Mouse (Mus musculus) myocyte (in vitro differentiated cells): ENCODE data around the gene Dync1li1. TPM values are rescaled to one million over a fixed set of nuclear protein-coding genes. Genes with fewer than 3 reads are reported as not detected.
"Not testable (repeated sequence)": the region's sequence is repeated elsewhere in the genome, so short reads cannot be mapped to it uniquely, and the experiment has no call there.

Source experiments
- H3K27me3 ChIP-seq: one replicate; pipeline ENCODE4 v1.6.1; 2011; ENCODE audit not compliant: control insufficient read depth, insufficient read depth, insufficient read length
- H3K36me3 ChIP-seq: one replicate; pipeline ENCODE4 v1.6.1; 2011; ENCODE audit not compliant: control insufficient read depth, insufficient read depth
- H3K4me2 ChIP-seq: one replicate; pipeline ENCODE4 v1.6.1; 2011; ENCODE audit warnings: low read depth, control low read depth
- H3K4me3 ChIP-seq: one replicate; pipeline ENCODE4 v1.5.1; 2011; ENCODE audit warnings: mild to moderate bottlenecking, control low read depth, moderate library complexity
- H3K79me2 ChIP-seq: one replicate; pipeline ENCODE4 v1.6.1; 2011; ENCODE audit not compliant: control insufficient read depth, insufficient read depth
- H3ac ChIP-seq: one replicate; pipeline ENCODE4 v1.6.1; 2011; ENCODE audit not compliant: control insufficient read depth, insufficient read length
- CEBPB ChIP-seq: IDR thresholded peaks from 2 replicates; pipeline ENCODE4 v1.6.1; 2011; ENCODE audit warnings: mild to moderate bottlenecking, moderate library complexity; ENCODE audit not compliant: poor library complexity, insufficient read depth, severe bottlenecking
- E2F4 ChIP-seq: IDR thresholded peaks from one replicate; pipeline ENCODE4 v1.6.1; 2011; ENCODE audit warnings: mild to moderate bottlenecking, control low read depth, moderate library complexity; ENCODE audit not compliant: insufficient read depth
- MAX ChIP-seq: IDR thresholded peaks from one replicate; pipeline ENCODE4 v1.6.1; 2011; ENCODE audit warnings: low read depth, mild to moderate bottlenecking, control low read depth
- MYOD1 ChIP-seq, 3 experiments: IDR thresholded peaks; one replicate each; pipeline ENCODE4 v1.6.1; 2011; ENCODE audit warnings: control low read depth in 2 of 3, low read depth in 2 of 3, mild to moderate bottlenecking in 2 of 3, moderate library complexity in 1 of 3; ENCODE audit not compliant: insufficient read length in 2 of 3, control insufficient read depth in 1 of 3
- MYOG ChIP-seq, 3 experiments: IDR thresholded peaks; one replicate each; pipeline ENCODE4 v1.6.1; 2011; ENCODE audit warnings: control low read depth in 2 of 3, low read depth in 2 of 3, mild to moderate bottlenecking in 2 of 3; ENCODE audit not compliant: insufficient read length in 2 of 3, control insufficient read depth in 1 of 3, insufficient read depth in 1 of 3
- POLR2A ChIP-seq: IDR thresholded peaks from one replicate; pipeline ENCODE4 v1.6.1; 2011; ENCODE audit warnings: low read depth, mild to moderate bottlenecking, control low read depth, moderate library complexity; ENCODE audit not compliant: insufficient read length
- POLR2AphosphoS2 ChIP-seq: IDR thresholded peaks from one replicate; pipeline ENCODE4 v1.6.1; 2011; ENCODE audit warnings: low read depth, control low read depth; ENCODE audit not compliant: insufficient read length
- REST ChIP-seq: IDR thresholded peaks from one replicate; pipeline ENCODE4 v1.6.1; 2011; ENCODE audit warnings: mild to moderate bottlenecking, control low read depth, moderate library complexity; ENCODE audit not compliant: insufficient read depth, insufficient read length
- SRF ChIP-seq: IDR thresholded peaks from one replicate; pipeline ENCODE4 v1.6.1; 2011; ENCODE audit warnings: low read depth; ENCODE audit not compliant: control insufficient read depth, insufficient read length
- TCF12 ChIP-seq: IDR thresholded peaks from one replicate; pipeline ENCODE4 v1.6.1; 2011; ENCODE audit warnings: mild to moderate bottlenecking, control low read depth; ENCODE audit not compliant: poor library complexity, insufficient read depth, severe bottlenecking
- TCF3 ChIP-seq: IDR thresholded peaks from one replicate; pipeline ENCODE4 v1.6.1; 2011; ENCODE audit warnings: low read depth, control low read depth; ENCODE audit not compliant: insufficient read length
- USF1 ChIP-seq: IDR thresholded peaks from one replicate; pipeline ENCODE4 v1.6.1; 2011; ENCODE audit warnings: low read depth, mild to moderate bottlenecking, control low read depth, moderate library complexity
- polyA plus RNA-seq: library from polyadenylated mRNA; unstranded; fragments of >200 nt; fragmentation: generic; extraction: Trizol; gene quantifications from one replicate; pipeline ENCODE4 v1.2.1, GENCODE M21; 2012; ENCODE audit warnings: missing spikeins

Gene Dync1li1
- polyA plus RNA-seq, 1 experiment: 70.9 TPM

- no peak overlapping the region for H3K4me3 ChIP-seq
- TF ChIP-seq POLR2A (no peak), TCF12 (no peak), CEBPB (no peak), E2F4 (no peak), USF1 (no peak), MYOD1 (IDR thresholded peaks at IDR 0.05; ENCODE audit: control insufficient read depth in 1 of 3, insufficient read length in 2 of 3, low read depth in 2 of 3) (no peak), TCF3 (no peak), MYOG (IDR thresholded peaks at IDR 0.05; ENCODE audit: control insufficient read depth in 1 of 3, insufficient read depth in 1 of 3, insufficient read length in 2 of 3, low read depth in 2 of 3) (no peak)
- no peaks in the 10 kb centered on the region for H3K27me3 ChIP-seq
- peak overlapping the region; percentile 27 for H3K4me2 ChIP-seq
- H3ac ChIP-seq: no peak overlapping the region
- H3K36me3 ChIP-seq: no peaks in the 10 kb centered on the region
- H3K79me2 ChIP-seq: no peaks in the 10 kb centered on the region
Observed at GRCm38 (mm10) chr9:114647506-114648432, 40.8 kb upstream of the Dync1li1 start.

DNA sequence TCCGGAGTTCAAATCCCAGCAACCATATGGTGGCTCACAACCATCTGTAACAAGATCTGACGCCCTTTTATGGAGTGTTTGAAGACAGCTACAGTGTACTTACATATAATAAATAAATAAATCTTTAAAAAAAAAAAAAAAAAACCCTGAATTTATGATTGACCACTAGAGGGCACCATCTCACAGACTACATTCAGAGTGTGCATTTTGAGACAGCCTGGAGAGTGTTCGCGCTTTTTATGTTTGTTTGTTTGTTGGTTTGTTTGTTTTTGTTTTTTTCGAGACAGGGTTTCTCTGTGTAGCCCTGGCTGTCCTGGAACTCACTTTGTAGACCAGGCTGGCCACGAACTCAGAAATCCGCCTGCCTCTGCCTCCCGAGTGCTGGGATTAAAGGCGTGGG lies 40.1 kb upstream of the Dync1li1 start:
- not testable (repeated sequence) for H3K4me2 ChIP-seq, H3K79me2 ChIP-seq, H3K27me3 ChIP-seq, H3ac ChIP-seq, H3K36me3 ChIP-seq, H3K4me3 ChIP-seq

- Histone ChIP-seq H3K79me2 (no peaks in the 10 kb centered on the region), H3ac (no peak overlapping the region), H3K4me2 (peak overlapping the region; percentile 14), H3K36me3 (no peaks in the 10 kb centered on the region), H3K27me3 (no peaks in the 10 kb centered on the region), H3K4me3 (no peak overlapping the region)
- no peak for TF ChIP-seq TCF3
- TF ChIP-seq E2F4: no peak
- TF ChIP-seq POLR2A: no peak
- TF ChIP-seq MYOD1 (IDR thresholded peaks at IDR 0.05; ENCODE audit: control insufficient read depth in 1 of 3, insufficient read length in 2 of 3, low read depth in 2 of 3): no peak
- TF ChIP-seq USF1: no peak
- TF ChIP-seq CEBPB: no peak
- TF ChIP-seq TCF12: no peak
- TF ChIP-seq REST: no peak
- TF ChIP-seq MAX: no peak
- no peak for TF ChIP-seq SRF
- no peak for TF ChIP-seq POLR2AphosphoS2
- TF ChIP-seq MYOG (IDR thresholded peaks at IDR 0.05; ENCODE audit: control insufficient read depth in 1 of 3, insufficient read depth in 1 of 3, insufficient read length in 2 of 3, low read depth in 2 of 3): no peak
Observed at GRCm38 (mm10) chr9:114649371-114649770, 39.2 kb upstream of the Dync1li1 start.

- H3K4me3 ChIP-seq: no peak overlapping the region
- H3K4me2 ChIP-seq: no peak overlapping the region
- no peak overlapping the region for H3ac ChIP-seq
- no peaks in the 10 kb centered on the region for H3K79me2 ChIP-seq
- H3K36me3 ChIP-seq: no peaks in the 10 kb centered on the region
- no peak for TF ChIP-seq CEBPB
- no peak for TF ChIP-seq POLR2A
- no peak for TF ChIP-seq USF1
- TF ChIP-seq E2F4: no peak
- TF ChIP-seq SRF: no peak
- no peak for TF ChIP-seq TCF3
- no peak for TF ChIP-seq POLR2AphosphoS2
- no peaks in the 10 kb centered on the region for H3K27me3 ChIP-seq
Observed at GRCm38 (mm10) chr9:114650938-114651634, 37.5 kb upstream of the Dync1li1 start.

GRCm38 (mm10) chr9:114655356-114655755 lies 33.2 kb upstream of the Dync1li1 start:
- H3ac ChIP-seq: no peak overlapping the region
- no peak for TF ChIP-seq CEBPB
- no peak for TF ChIP-seq SRF
- no peak for TF ChIP-seq REST
- no peak for TF ChIP-seq MYOD1 (IDR thresholded peaks at IDR 0.05; ENCODE audit: control insufficient read depth in 1 of 3, insufficient read length in 2 of 3, low read depth in 2 of 3)
- no peak for TF ChIP-seq E2F4
- H3K4me3 ChIP-seq: no peak overlapping the region
- H3K79me2 ChIP-seq: no peaks in the 10 kb centered on the region
- no peaks in the 10 kb centered on the region for H3K27me3 ChIP-seq
- H3K36me3 ChIP-seq: no peaks in the 10 kb centered on the region
- H3K4me2 ChIP-seq: no peak overlapping the region
